Mouse (Mus musculus): ENCODE measurements at regions not wholly inside any gene's neighbourhood (a gene's known extent, or its start where the extent isn't known, plus 50 kb on each side); places are given as distances from the start of the nearest gene placed in this dataset.
A peak's percentile ranks its signal among the peaks of the same experiment; 100 is the strongest.

DNA sequence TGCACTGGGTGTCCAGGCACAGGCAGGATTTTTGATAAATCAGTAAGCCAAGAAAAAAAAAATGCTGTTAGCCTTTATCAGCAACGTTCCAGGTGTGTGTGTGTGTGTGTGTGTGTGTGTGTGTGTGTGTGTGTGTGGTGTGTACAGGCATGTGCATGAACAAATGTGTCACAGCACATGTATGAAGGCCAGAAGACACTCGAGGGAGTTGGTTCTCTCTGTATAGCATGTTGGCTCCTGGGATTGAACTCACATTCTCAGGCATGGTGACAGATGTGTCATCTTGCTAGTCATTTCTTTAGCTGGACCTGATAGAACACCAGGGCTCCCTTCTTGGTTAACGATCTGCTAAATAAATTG is 74.8 kb upstream of the Caprin1 start:
- Histone ChIP-seq H3K9me3 (no peaks in the 10 kb centered on the region), H3K27ac (replicated peaks) (no peak overlapping the region; the same call in 1 of the 2 replicates), H3K4me1 (peaks cover 4% of the 10 kb centered on the region; the same call in 1 of the 2 replicates), H3K9ac (replicated peaks) (no peak overlapping the region), H3K27me3 (no peaks in the 10 kb centered on the region; the same call in 1 of the 2 replicates), H3K36me3 (no peaks in the 10 kb centered on the region), H3K4me3 (no peak overlapping the region), H3K4me2 (replicated peaks) (no peak overlapping the region)
- peak; percentile 14; the same call in 1 of the 2 replicates for ATAC-seq (ENCODE audit: low FRiP score, low read depth)
- WGBS = 54% methylated on average over 3 of the region's 3 CpGs

- no peak overlapping the region for H3K4me2 ChIP-seq (replicated peaks)
- WGBS = 89% methylated on average over 6 of the region's 6 CpGs
- no peak overlapping the region for H3K9ac ChIP-seq (replicated peaks)
- no peak overlapping the region for H3K4me3 ChIP-seq
- H3K36me3 ChIP-seq = no peaks in the 10 kb centered on the region
- no peaks in the 10 kb centered on the region; the same call in 1 of the 2 replicates for H3K27me3 ChIP-seq
- peaks cover 4% of the 10 kb centered on the region; the same call in 1 of the 2 replicates for H3K4me1 ChIP-seq
- H3K9me3 ChIP-seq = no peaks in the 10 kb centered on the region
- no peak for ATAC-seq (ENCODE audit: low FRiP score, low read depth)
- H3K27ac ChIP-seq (replicated peaks) = no peak overlapping the region
Measured at GRCm38 (mm10) chr2:103873381-103873780, 75.9 kb upstream of the Caprin1 start.

DNA sequence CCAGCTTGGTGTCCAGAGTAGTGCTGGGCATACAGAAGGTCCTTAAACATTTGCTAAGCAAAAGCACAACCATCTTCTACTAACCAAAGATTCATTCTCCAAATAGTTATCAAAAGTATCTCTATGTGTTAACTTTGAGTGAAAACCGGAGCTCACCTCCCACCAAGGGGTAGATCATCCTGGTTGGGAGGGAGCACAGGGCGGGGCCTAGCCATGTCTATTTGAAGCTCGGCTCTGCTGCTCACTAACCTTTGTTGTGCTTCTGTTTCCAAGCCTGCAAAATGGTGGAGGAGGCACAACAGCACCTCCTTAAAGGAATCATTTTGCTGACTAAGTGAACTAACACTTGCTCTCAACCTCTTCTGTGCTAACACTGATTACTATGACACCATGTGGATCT is 77.0 kb upstream of the Caprin1 start:
- peaks cover 4% of the 10 kb centered on the region; the same call in 1 of the 2 replicates for H3K4me1 ChIP-seq
- no peak for ATAC-seq (ENCODE audit: low FRiP score, low read depth)
- 62% methylated on average over 3 of the region's 3 CpGs for WGBS
- no peak overlapping the region for H3K4me3 ChIP-seq
- no peaks in the 10 kb centered on the region for H3K36me3 ChIP-seq
- no peak overlapping the region for H3K4me2 ChIP-seq (replicated peaks)
- H3K27ac ChIP-seq (replicated peaks) = no peak overlapping the region
- no peak overlapping the region for H3K9ac ChIP-seq (replicated peaks)
- H3K9me3 ChIP-seq = no peaks in the 10 kb centered on the region
- H3K27me3 ChIP-seq = no peaks in the 10 kb centered on the region

- Histone ChIP-seq H3K27me3 (no peaks in the 10 kb centered on the region), H3K4me3 (no peak overlapping the region), H3K9me3 (no peaks in the 10 kb centered on the region), H3K9ac (replicated peaks) (no peak overlapping the region), H3K36me3 (no peaks in the 10 kb centered on the region), H3K27ac (replicated peaks) (no peak overlapping the region), H3K4me2 (replicated peaks) (no peak overlapping the region), H3K4me1 (peaks cover 4% of the 10 kb centered on the region; the same call in 1 of the 2 replicates)
- ATAC-seq (ENCODE audit: low FRiP score, low read depth) = no peak
- WGBS = 89% methylated on average over 8 of the region's 8 CpGs
Measured at GRCm38 (mm10) chr2:103875754-103876153, 78.3 kb upstream of the Caprin1 start.

DNA sequence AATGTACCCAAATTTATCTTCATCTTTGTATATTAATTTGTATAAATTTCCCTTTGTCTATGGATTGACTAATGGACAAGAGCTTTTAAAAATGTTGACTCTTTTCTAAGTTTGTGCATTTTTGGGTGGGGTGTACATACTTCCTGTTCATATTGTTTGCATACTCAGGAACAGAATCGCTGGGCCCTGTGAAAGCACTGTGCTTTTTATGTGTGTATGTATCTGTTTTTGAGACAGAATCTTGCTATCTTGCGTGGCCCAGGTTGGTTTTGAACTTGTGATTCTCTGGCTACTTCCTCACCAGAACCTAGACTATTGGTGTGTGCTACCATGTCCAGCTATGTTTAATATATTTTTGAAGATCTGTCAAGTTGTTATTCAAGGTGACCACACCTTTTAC is 78.8 kb upstream of the Caprin1 start:
- Histone ChIP-seq H3K36me3 (no peaks in the 10 kb centered on the region), H3K9me3 (no peaks in the 10 kb centered on the region), H3K9ac (replicated peaks) (no peak overlapping the region), H3K4me3 (no peak overlapping the region), H3K27me3 (no peaks in the 10 kb centered on the region), H3K4me2 (replicated peaks) (no peak overlapping the region), H3K4me1 (peaks cover 8% of the 10 kb centered on the region), H3K27ac (replicated peaks) (no peak overlapping the region)
- 88% methylated on average over 2 of the region's 2 CpGs for WGBS
- ATAC-seq (ENCODE audit: low FRiP score, low read depth) = no peak

DNA sequence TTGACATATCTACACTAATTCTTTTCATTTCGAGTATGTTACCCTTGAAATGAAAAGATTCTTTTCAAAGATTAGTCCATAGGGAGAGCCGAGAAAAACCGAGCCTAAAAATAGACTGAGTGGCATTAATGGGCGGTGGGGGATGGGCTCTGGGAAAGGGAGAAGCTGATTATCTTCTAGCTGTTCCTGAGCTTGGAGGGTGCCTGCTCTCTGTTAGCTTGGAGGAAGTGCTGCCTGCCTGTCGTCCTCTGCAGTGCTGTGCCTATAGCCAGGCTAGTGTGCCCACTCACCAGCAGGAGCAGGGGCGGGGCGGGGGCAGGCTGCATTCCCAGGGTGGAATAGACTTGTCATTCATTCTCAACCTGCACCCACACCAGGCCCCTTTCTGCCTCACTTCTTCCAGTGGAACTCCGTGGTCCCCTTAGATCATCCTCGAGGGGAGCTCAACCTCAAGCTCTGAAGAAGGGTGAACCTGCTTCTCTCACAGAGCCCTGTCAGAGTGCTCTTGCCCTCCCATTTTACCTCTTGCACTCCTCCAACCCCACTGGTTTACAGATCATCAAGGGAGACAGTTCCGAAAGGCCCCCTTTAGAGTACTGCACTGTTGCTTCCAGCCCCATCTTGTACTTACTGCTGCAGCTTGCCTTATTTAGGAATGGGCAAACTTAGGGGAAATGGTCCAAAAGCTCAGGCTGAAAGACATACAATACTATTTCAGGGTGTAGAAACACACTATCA is 76.6 kb upstream of the Lmo2 start:
- Histone ChIP-seq H3K4me3 (no peak overlapping the region), H3K27me3 (no peaks in the 10 kb centered on the region), H3K4me1 (peaks cover 8% of the 10 kb centered on the region), H3K36me3 (no peaks in the 10 kb centered on the region), H3K9me3 (no peaks in the 10 kb centered on the region), H3K9ac (replicated peaks) (no peak overlapping the region), H3K27ac (replicated peaks) (no peak overlapping the region), H3K4me2 (replicated peaks) (no peak overlapping the region)
- ATAC-seq (ENCODE audit: low FRiP score, low read depth) = peak; percentile 73
- 31% methylated on average over 10 of the region's 10 CpGs for WGBS

DNA sequence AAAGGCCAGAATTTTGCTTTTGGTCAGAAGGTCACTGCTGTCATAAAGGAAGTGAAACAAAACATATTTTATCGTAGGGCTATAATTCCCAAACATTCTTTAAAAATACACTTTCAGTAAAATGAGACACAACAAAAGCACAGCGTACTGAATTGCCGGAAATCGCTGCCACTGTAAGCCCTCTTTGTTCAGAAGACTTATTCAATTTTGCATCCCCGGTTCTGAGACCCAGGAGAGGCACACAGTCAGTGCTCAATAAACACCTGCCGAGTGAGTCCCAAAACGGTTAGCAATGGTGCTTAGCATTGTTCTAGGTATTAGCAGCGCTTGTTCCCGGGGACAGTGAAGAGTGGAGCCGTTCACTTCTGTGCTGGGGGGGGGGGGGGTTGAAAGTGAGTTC is 72.9 kb upstream of the Lmo2 start:
- Histone ChIP-seq H3K9ac (replicated peaks) (no peak overlapping the region), H3K27ac (replicated peaks) (no peak overlapping the region), H3K4me2 (replicated peaks) (no peak overlapping the region), H3K4me1 (peaks cover 8% of the 10 kb centered on the region), H3K36me3 (no peaks in the 10 kb centered on the region), H3K27me3 (no peaks in the 10 kb centered on the region; the same call in 1 of the 2 replicates), H3K9me3 (no peaks in the 10 kb centered on the region), H3K4me3 (no peak overlapping the region)
- 47% methylated on average over 10 of the region's 10 CpGs for WGBS
- no peak for ATAC-seq (ENCODE audit: low FRiP score, low read depth)

DNA sequence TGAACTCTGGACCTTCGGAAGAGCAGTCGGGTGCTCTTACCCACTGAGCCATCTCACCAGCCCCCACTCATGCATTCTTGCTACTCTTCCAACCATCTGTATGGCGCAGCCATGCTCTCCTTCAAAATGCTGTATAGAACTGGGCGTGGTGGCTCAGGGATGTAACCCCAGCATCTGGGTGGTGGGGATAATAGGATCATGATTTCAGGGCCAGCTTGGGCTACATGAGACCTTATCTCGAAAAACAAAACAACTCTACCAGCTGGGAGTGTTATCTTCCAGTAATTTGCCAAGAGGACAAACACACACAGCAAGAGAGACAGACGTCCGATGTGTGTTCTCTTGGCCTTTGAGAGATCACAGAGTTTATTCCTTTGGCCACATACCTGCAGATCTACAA is 69.8 kb upstream of the Lmo2 start:
- Histone ChIP-seq H3K9ac (replicated peaks) (no peak overlapping the region), H3K36me3 (no peaks in the 10 kb centered on the region), H3K4me3 (no peak overlapping the region), H3K27ac (replicated peaks) (no peak overlapping the region), H3K4me2 (replicated peaks) (no peak overlapping the region), H3K4me1 (peaks cover 12% of the 10 kb centered on the region), H3K27me3 (no peaks in the 10 kb centered on the region; the same call in 1 of the 2 replicates), H3K9me3 (no peaks in the 10 kb centered on the region)
- whole genome bisulfite sequencing = 93% methylated on average over 7 of the region's 7 CpGs
- no peak for ATAC-seq (ENCODE audit: low FRiP score, low read depth)

- peaks cover 12% of the 10 kb centered on the region for H3K4me1 ChIP-seq
- WGBS = 1% methylated on average over 9 of the region's 9 CpGs
- H3K27ac ChIP-seq (replicated peaks) = 0 out of 2 replicates have a peak overlapping the region, but pooled peaks have one; percentile 1
- H3K9me3 ChIP-seq = no peaks in the 10 kb centered on the region
- no peaks in the 10 kb centered on the region for H3K36me3 ChIP-seq
- H3K27me3 ChIP-seq = no peaks in the 10 kb centered on the region; the same call in 1 of the 2 replicates
- no peak overlapping the region for H3K9ac ChIP-seq (replicated peaks)
- H3K4me3 ChIP-seq = no peak overlapping the region
- 0 out of 2 replicates have a peak overlapping the region, but pooled peaks have one; percentile 29 for H3K4me2 ChIP-seq (replicated peaks)
- peak; percentile 66; the same call in 1 of the 2 replicates for ATAC-seq (ENCODE audit: low FRiP score, low read depth)
Measured at GRCm38 (mm10) chr2:103891240-103891767, 66.5 kb upstream of the Lmo2 start.

DNA sequence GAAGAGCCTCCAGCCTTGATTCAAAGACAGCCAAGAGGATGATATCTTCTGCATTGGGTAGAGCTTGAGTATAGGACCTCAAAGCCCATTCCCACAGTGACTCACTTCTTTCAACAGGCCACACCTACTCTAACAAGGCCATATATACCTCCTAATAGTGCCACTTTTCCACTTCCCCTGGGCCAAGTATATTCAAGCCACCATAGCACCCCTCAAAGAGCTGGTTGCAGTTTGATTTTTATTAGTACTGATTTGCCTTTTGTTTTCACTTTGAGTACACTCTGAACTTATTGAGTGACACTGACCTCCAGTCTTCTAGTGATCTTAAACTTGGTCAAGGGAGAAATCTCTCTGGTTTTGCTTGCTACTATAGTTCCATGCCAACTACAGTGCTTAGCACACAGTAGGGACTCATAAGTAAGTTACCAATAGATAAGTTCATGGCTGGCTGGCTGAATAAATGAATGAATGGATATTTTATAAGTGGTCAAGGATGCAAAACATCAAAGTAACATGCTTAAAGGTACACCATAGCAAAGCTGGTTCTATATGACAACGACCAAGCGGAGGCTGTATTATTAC is 64.5 kb upstream of the Lmo2 start:
- 94% methylated on average over 2 of the region's 2 CpGs for WGBS
- no peak for ATAC-seq (ENCODE audit: low FRiP score, low read depth)

DNA sequence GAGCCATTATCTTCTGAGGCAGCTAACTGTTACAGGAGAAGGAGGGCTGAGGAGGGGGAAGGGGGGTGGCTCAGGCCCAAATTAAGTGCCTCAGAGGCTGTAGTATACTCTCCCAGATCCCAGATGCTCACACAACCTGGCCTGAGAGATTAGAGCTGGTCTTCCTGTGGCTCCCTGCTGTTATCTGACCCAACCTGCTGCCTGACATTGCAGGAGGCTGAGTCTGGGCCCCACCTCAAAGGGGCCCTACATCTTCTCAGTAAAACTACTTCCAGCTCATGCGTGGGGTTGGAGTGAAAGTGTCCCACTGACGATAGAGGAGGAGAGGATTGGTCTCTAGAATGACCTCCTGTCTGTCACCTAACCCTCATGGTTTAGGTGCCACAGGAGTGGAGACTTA is 64.0 kb upstream of the Lmo2 start:
- WGBS = 32% methylated on average over 2 of the region's 2 CpGs
- H3K36me3 ChIP-seq = no peaks in the 10 kb centered on the region
- no peak overlapping the region for H3K4me2 ChIP-seq (replicated peaks)
- no peak for ATAC-seq (ENCODE audit: low FRiP score, low read depth)
- no peaks in the 10 kb centered on the region for H3K27me3 ChIP-seq
- H3K4me1 ChIP-seq = peaks cover 16% of the 10 kb centered on the region
- H3K27ac ChIP-seq (replicated peaks) = no peak overlapping the region
- H3K4me3 ChIP-seq = no peak overlapping the region
- H3K9ac ChIP-seq (replicated peaks) = no peak overlapping the region
- no peaks in the 10 kb centered on the region for H3K9me3 ChIP-seq

More for the DNA sequence above, 64.5 kb upstream of the Lmo2 start:
- H3K27me3 ChIP-seq = no peaks in the 10 kb centered on the region; the same call in 1 of the 2 replicates
- no peak overlapping the region for H3K4me2 ChIP-seq (replicated peaks)
- H3K4me3 ChIP-seq = no peak overlapping the region
- H3K9ac ChIP-seq (replicated peaks) = no peak overlapping the region
- H3K36me3 ChIP-seq = no peaks in the 10 kb centered on the region
- H3K4me1 ChIP-seq = peaks cover 16% of the 10 kb centered on the region
- no peak overlapping the region for H3K27ac ChIP-seq (replicated peaks)
- H3K9me3 ChIP-seq = no peaks in the 10 kb centered on the region

- peaks cover 16% of the 10 kb centered on the region for H3K4me1 ChIP-seq
- H3K27me3 ChIP-seq = no peaks in the 10 kb centered on the region
- 62% methylated on average over 12 of the region's 12 CpGs for WGBS
- H3K27ac ChIP-seq (replicated peaks) = no peak overlapping the region
- no peak overlapping the region for H3K4me3 ChIP-seq
- no peaks in the 10 kb centered on the region for H3K9me3 ChIP-seq
- no peak overlapping the region for H3K9ac ChIP-seq (replicated peaks)
- H3K36me3 ChIP-seq = no peaks in the 10 kb centered on the region
- H3K4me2 ChIP-seq (replicated peaks) = no peak overlapping the region
- no peak for ATAC-seq (ENCODE audit: low FRiP score, low read depth)
Measured at GRCm38 (mm10) chr2:103894981-103895676, 62.7 kb upstream of the Lmo2 start.
